Mouse (Mus musculus): ENCODE results near the gene Rab23. TPM values are rescaled to one million over a fixed set of nuclear protein-coding genes. Genes with fewer than 3 reads are reported as not detected.

Rab23 gene
- polyA plus RNA-seq, 2 experiments = 2.5 to 2.9 TPM

GRCm38 (mm10) chr1:33709615-33710014, 10.1 kb upstream of the Rab23 start:
- no peak overlapping the region for H3K9ac ChIP-seq (replicated peaks)
- no peak overlapping the region for H3K4me2 ChIP-seq (ENCODE audit: low read depth)
- no peak overlapping the region for H3K27ac ChIP-seq
- 16% methylated on average over 2 of the region's 2 CpGs for WGBS (ENCODE audit: insufficient replicate concordance)
- no peak for TF ChIP-seq EP300 (IDR thresholded peaks at IDR 0.05; ENCODE audit: low read depth)
- no peak for TF ChIP-seq CTCF (IDR thresholded peaks at IDR 0.05; ENCODE audit: low read depth)
- ATAC-seq (ENCODE audit: insufficient read depth) = peak; percentile 41; the same call in 1 of the 2 replicates
- H3K27me3 ChIP-seq (ENCODE audit: control insufficient read depth, insufficient read depth, low read length) = peaks cover 5% of the 10 kb centered on the region; the same call in 1 of the 2 replicates
- H3K9me3 ChIP-seq (ENCODE audit: control insufficient read depth, low read length) = no peaks in the 10 kb centered on the region
- no peaks in the 10 kb centered on the region for H3K36me3 ChIP-seq (replicated peaks; ENCODE audit: control insufficient read depth, insufficient read depth, low read depth)
- peak in 1 of 3 experiments; percentile 13 for DNase-seq (ENCODE audit: low read depth in 3 of 3, low spot score in 3 of 3)
- no peak overlapping the region for H3K4me3 ChIP-seq (ENCODE audit: insufficient read depth in 1 of 2, low read depth in 2 of 2, low read length in 2 of 2)
- H3K4me1 ChIP-seq (replicated peaks; ENCODE audit: control insufficient read depth in 2 of 2, insufficient read depth in 2 of 2, low read length in 1 of 2) = peaks cover 0 to 6% of the 10 kb centered on the region in 2 experiments; a peak in 2 of 4 replicates

- WGBS (ENCODE audit: insufficient replicate concordance) = 69% methylated on average over 5 of the region's 5 CpGs
Observed at GRCm38 (mm10) chr1:33712026-33712425, 7.7 kb upstream of the Rab23 start.

DNA sequence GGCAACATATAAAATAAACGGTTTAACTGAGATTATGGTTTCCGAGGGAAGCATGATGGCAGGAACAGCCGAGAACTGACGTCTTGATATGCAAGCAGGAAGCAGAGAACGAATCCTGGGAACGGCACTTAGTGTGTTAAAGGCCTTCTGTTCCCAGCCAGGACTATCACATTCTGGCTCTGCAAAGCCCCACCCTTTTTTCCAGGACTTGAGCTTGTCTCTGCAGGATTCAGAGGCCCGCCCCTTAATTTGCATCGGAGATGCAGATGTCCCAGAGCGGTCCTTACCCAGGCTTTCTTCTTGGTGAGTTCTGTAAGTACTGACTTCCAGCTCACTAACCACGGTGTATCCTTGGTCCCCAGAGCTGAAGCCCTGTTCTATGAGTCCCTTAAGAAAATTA, 4.9 kb upstream of the Rab23 start:
- no peak for TF ChIP-seq CTCF (IDR thresholded peaks at IDR 0.05; ENCODE audit: low read depth)
- TF ChIP-seq EP300 (IDR thresholded peaks at IDR 0.05; ENCODE audit: low read depth) = no peak
- DNase-seq (ENCODE audit: low read depth in 3 of 3, low spot score in 3 of 3) = no peak
- H3K27me3 ChIP-seq (ENCODE audit: control insufficient read depth, insufficient read depth, low read length) = peaks cover 5% of the 10 kb centered on the region
- peaks cover 0 to 4% of the 10 kb centered on the region in 2 experiments; a peak in 1 of 4 replicates for H3K4me1 ChIP-seq (replicated peaks; ENCODE audit: control insufficient read depth in 2 of 2, insufficient read depth in 2 of 2, low read length in 1 of 2)
- H3K27ac ChIP-seq = no peak overlapping the region
- H3K9ac ChIP-seq (replicated peaks) = no peak overlapping the region
- H3K36me3 ChIP-seq (replicated peaks; ENCODE audit: control insufficient read depth, insufficient read depth, low read depth) = no peaks in the 10 kb centered on the region
- no peak overlapping the region for H3K4me3 ChIP-seq (ENCODE audit: insufficient read depth in 1 of 2, low read depth in 2 of 2, low read length in 2 of 2)
- no peaks in the 10 kb centered on the region for H3K9me3 ChIP-seq (ENCODE audit: control insufficient read depth, low read length)
- H3K4me2 ChIP-seq (ENCODE audit: low read depth) = no peak overlapping the region
- ATAC-seq (ENCODE audit: insufficient read depth) = no peak
- 9% methylated on average over 10 of the region's 10 CpGs for WGBS (ENCODE audit: insufficient replicate concordance)

More at GRCm38 (mm10) chr1:33712026-33712425, 7.7 kb upstream of the Rab23 start:
- H3K9ac ChIP-seq (replicated peaks) = no peak overlapping the region
- ATAC-seq (ENCODE audit: insufficient read depth) (no peak), DNase-seq (ENCODE audit: low read depth in 3 of 3, low spot score in 3 of 3) (no peak)
- no peak for TF ChIP-seq EP300 (IDR thresholded peaks at IDR 0.05; ENCODE audit: low read depth)
- no peak for TF ChIP-seq CTCF (IDR thresholded peaks at IDR 0.05; ENCODE audit: low read depth)
- peaks cover 5% of the 10 kb centered on the region for H3K27me3 ChIP-seq (ENCODE audit: control insufficient read depth, insufficient read depth, low read length)
- no peaks in the 10 kb centered on the region for H3K36me3 ChIP-seq (replicated peaks; ENCODE audit: control insufficient read depth, insufficient read depth, low read depth)
- no peak overlapping the region for H3K4me3 ChIP-seq (ENCODE audit: insufficient read depth in 1 of 2, low read depth in 2 of 2, low read length in 2 of 2)
- no peaks in the 10 kb centered on the region for H3K9me3 ChIP-seq (ENCODE audit: control insufficient read depth, low read length)
- peaks cover 0 to 6% of the 10 kb centered on the region in 2 experiments; a peak in 2 of 4 replicates for H3K4me1 ChIP-seq (replicated peaks; ENCODE audit: control insufficient read depth in 2 of 2, insufficient read depth in 2 of 2, low read length in 1 of 2)
- no peak overlapping the region for H3K27ac ChIP-seq
- no peak overlapping the region for H3K4me2 ChIP-seq (ENCODE audit: low read depth)

DNA sequence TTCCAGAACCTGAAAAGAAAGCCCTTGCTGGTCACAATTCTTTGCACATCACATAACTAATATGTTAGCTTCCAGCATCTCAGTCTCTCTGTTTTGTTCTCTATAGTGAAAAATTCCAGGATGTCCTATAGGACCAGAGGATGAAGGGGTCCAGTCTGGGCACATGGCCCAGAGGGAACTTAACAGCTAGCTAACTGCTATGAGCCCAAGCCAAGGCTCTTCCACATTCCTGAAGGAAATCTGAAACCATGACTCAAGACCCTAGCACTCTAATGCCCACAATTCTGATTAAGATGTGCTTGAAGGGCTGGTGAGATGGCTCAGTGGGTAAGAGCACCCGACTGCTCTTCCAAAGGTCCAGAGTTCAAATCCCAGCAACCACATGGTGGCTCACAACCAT, 2.1 kb upstream of the Rab23 start:
- Histone ChIP-seq H3K4me1 (replicated peaks; ENCODE audit: control insufficient read depth in 2 of 2, insufficient read depth in 2 of 2, low read length in 1 of 2) (peaks cover 0 to 7% of the 10 kb centered on the region in 2 experiments; a peak in 2 of 4 replicates), H3K9me3 (ENCODE audit: control insufficient read depth, low read length) (no peaks in the 10 kb centered on the region), H3K27me3 (ENCODE audit: control insufficient read depth, insufficient read depth, low read length) (peaks cover 5% of the 10 kb centered on the region), H3K4me2 (ENCODE audit: low read depth) (no peak overlapping the region), H3K4me3 (ENCODE audit: insufficient read depth in 1 of 2, low read depth in 2 of 2, low read length in 2 of 2) (no peak overlapping the region), H3K36me3 (replicated peaks; ENCODE audit: control insufficient read depth, insufficient read depth, low read depth) (no peaks in the 10 kb centered on the region), H3K9ac (replicated peaks) (no peak overlapping the region), H3K27ac (no peak overlapping the region)
- no peak for DNase-seq (ENCODE audit: low read depth in 3 of 3, low spot score in 3 of 3)
- no peak for ATAC-seq (ENCODE audit: insufficient read depth)
- TF ChIP-seq EP300 (IDR thresholded peaks at IDR 0.05; ENCODE audit: low read depth) (no peak), CTCF (IDR thresholded peaks at IDR 0.05; ENCODE audit: low read depth) (no peak)
- 69% methylated on average over 1 of the region's 1 CpGs for WGBS (ENCODE audit: insufficient replicate concordance)

DNA sequence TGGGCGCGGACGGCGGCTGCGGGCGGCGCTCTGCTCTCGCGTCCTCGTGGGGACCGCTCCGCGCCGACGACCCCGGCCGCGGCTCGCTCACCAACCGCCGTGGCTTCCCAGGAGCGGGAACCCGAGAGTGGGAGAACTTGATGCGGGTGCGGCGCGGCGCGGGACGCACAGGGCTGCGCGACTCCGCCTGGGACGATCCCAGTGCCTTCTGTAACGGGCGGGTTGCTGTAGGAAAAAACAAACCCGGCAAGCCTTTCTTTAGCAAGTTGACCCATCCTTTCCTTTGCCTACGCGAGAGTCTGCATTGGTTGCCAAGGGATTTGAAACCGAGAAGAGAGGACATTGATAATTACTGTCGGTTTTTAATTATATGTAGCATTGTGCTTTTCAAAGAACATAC, 544 bp downstream of the Rab23 start:
- no peaks in the 10 kb centered on the region for H3K27me3 ChIP-seq (ENCODE audit: control insufficient read depth, insufficient read depth, low read length)
- ATAC-seq (ENCODE audit: insufficient read depth) (peak; percentile 61), DNase-seq (ENCODE audit: low read depth in 3 of 3, low spot score in 3 of 3) (no peak)
- H3K36me3 ChIP-seq (replicated peaks; ENCODE audit: control insufficient read depth, insufficient read depth, low read depth) = no peaks in the 10 kb centered on the region; the same call in 1 of the 2 replicates
- H3K4me3 ChIP-seq (ENCODE audit: insufficient read depth in 1 of 2, low read depth in 2 of 2, low read length in 2 of 2) = peak overlapping the region; percentile 81 to 86
- TF ChIP-seq EP300 (IDR thresholded peaks at IDR 0.05; ENCODE audit: low read depth) = no peak
- no peak for TF ChIP-seq CTCF (IDR thresholded peaks at IDR 0.05; ENCODE audit: low read depth)
- H3K27ac ChIP-seq = peak overlapping the region; percentile 6
- WGBS (ENCODE audit: insufficient replicate concordance) = 0% methylated on average over 41 of the region's 41 CpGs
- peaks cover 0 to 7% of the 10 kb centered on the region in 2 experiments; a peak in 2 of 4 replicates for H3K4me1 ChIP-seq (replicated peaks; ENCODE audit: control insufficient read depth in 2 of 2, insufficient read depth in 2 of 2, low read length in 1 of 2)
- peak overlapping the region; percentile 81 for H3K4me2 ChIP-seq (ENCODE audit: low read depth)
- peak overlapping the region; percentile 73 for H3K9ac ChIP-seq (replicated peaks)
- no peaks in the 10 kb centered on the region for H3K9me3 ChIP-seq (ENCODE audit: control insufficient read depth, low read length)

Measured in liver, embryonic 14.5 days (tissue).